Mouse (Mus musculus): ENCODE measurements around the gene Sez6l. TPM values are rescaled to one million over a fixed set of nuclear protein-coding genes. Genes with fewer than 3 reads are reported as not detected.

The Sez6l gene
- polyA plus RNA-seq, 1 experiment from 2014 or later = 0.63 TPM

GRCm38 (mm10) chr5:112575151-112575915 lies 1.7 kb downstream of the Sez6l start:
- WGBS = 9% methylated on average over 12 of the region's 12 CpGs
- H3K27me3 ChIP-seq (ENCODE audit: insufficient read depth, poor library complexity, severe bottlenecking) = peaks cover 95% of the 10 kb centered on the region

GRCm38 (mm10) chr5:112573916-112574315 lies 3.1 kb downstream of the Sez6l start:
- peaks cover 21% of the 10 kb centered on the region for H3K4me1 ChIP-seq
- no peaks in the 10 kb centered on the region for H3K9me3 ChIP-seq
- DNase-seq (ENCODE audit: low spot score) = no peak
- 17% methylated on average over 8 of the region's 8 CpGs for WGBS
- no peaks in the 10 kb centered on the region for H3K36me3 ChIP-seq
- H3K27ac ChIP-seq = no peak overlapping the region
- H3K27me3 ChIP-seq (ENCODE audit: insufficient read depth, poor library complexity, severe bottlenecking) = peaks cover 93% of the 10 kb centered on the region
- H3K4me3 ChIP-seq = no peak overlapping the region

More at GRCm38 (mm10) chr5:112575151-112575915, 1.7 kb downstream of the Sez6l start:
- DNase-seq (ENCODE audit: low spot score) = no peak
- no peak overlapping the region for H3K4me3 ChIP-seq
- no peaks in the 10 kb centered on the region for H3K9me3 ChIP-seq
- peaks cover 21% of the 10 kb centered on the region for H3K4me1 ChIP-seq
- H3K27ac ChIP-seq = no peak overlapping the region
- no peaks in the 10 kb centered on the region for H3K36me3 ChIP-seq

- peaks cover 90% of the 10 kb centered on the region for H3K27me3 ChIP-seq (ENCODE audit: insufficient read depth, poor library complexity, severe bottlenecking)
- no peak overlapping the region for H3K4me3 ChIP-seq
- H3K36me3 ChIP-seq = no peaks in the 10 kb centered on the region
- H3K27ac ChIP-seq = no peak overlapping the region
- WGBS = 52% methylated on average over 2 of the region's 2 CpGs
- no peaks in the 10 kb centered on the region for H3K9me3 ChIP-seq
- DNase-seq (ENCODE audit: low spot score) = no peak
- H3K4me1 ChIP-seq = peaks cover 13% of the 10 kb centered on the region
Measured at GRCm38 (mm10) chr5:112572217-112572616, 4.8 kb downstream of the Sez6l start.

- Histone ChIP-seq H3K4me1 (no peaks in the 10 kb centered on the region), H3K27ac (no peak overlapping the region), H3K36me3 (no peaks in the 10 kb centered on the region), H3K27me3 (ENCODE audit: insufficient read depth, poor library complexity, severe bottlenecking) (peaks cover 91% of the 10 kb centered on the region), H3K4me3 (no peak overlapping the region), H3K9me3 (no peaks in the 10 kb centered on the region)
- no peak for DNase-seq (ENCODE audit: low spot score)
- 66% methylated on average over 8 of the region's 8 CpGs for WGBS
Measured at GRCm38 (mm10) chr5:112565489-112565888, 11.5 kb downstream of the Sez6l start.

- DNase-seq (ENCODE audit: low spot score) = no peak
- Histone ChIP-seq H3K4me3 (no peak overlapping the region), H3K4me1 (no peaks in the 10 kb centered on the region), H3K27me3 (ENCODE audit: insufficient read depth, poor library complexity, severe bottlenecking) (peaks cover 94% of the 10 kb centered on the region), H3K9me3 (no peaks in the 10 kb centered on the region), H3K27ac (no peak overlapping the region), H3K36me3 (no peaks in the 10 kb centered on the region)
- 83% methylated on average over 17 of the region's 17 CpGs for WGBS
Measured at GRCm38 (mm10) chr5:112565083-112565482, 11.9 kb downstream of the Sez6l start.

GRCm38 (mm10) chr5:112560869-112561499 lies 16.0 kb downstream of the Sez6l start:
- WGBS = 69% methylated on average over 15 of the region's 15 CpGs
- Histone ChIP-seq H3K4me3 (no peak overlapping the region), H3K36me3 (no peaks in the 10 kb centered on the region), H3K27ac (no peak overlapping the region), H3K27me3 (ENCODE audit: insufficient read depth, poor library complexity, severe bottlenecking) (peaks cover 77% of the 10 kb centered on the region), H3K9me3 (no peaks in the 10 kb centered on the region), H3K4me1 (no peaks in the 10 kb centered on the region)
- no peak for DNase-seq (ENCODE audit: low spot score)

- Histone ChIP-seq H3K4me3 (no peak overlapping the region), H3K36me3 (no peaks in the 10 kb centered on the region), H3K27ac (no peak overlapping the region), H3K4me1 (no peaks in the 10 kb centered on the region), H3K27me3 (ENCODE audit: insufficient read depth, poor library complexity, severe bottlenecking) (peaks cover 77% of the 10 kb centered on the region), H3K9me3 (no peaks in the 10 kb centered on the region)
- no peak for DNase-seq (ENCODE audit: low spot score)
- 81% methylated on average over 16 of the region's 16 CpGs for WGBS
Measured at GRCm38 (mm10) chr5:112560139-112560538, 16.8 kb downstream of the Sez6l start.

- H3K4me3 ChIP-seq = no peak overlapping the region
- H3K36me3 ChIP-seq = no peaks in the 10 kb centered on the region
- H3K9me3 ChIP-seq = no peaks in the 10 kb centered on the region
- DNase-seq (ENCODE audit: low spot score) = no peak
- no peaks in the 10 kb centered on the region for H3K4me1 ChIP-seq
- 86% methylated on average over 4 of the region's 4 CpGs for WGBS
- H3K27ac ChIP-seq = no peak overlapping the region
- H3K27me3 ChIP-seq (ENCODE audit: insufficient read depth, poor library complexity, severe bottlenecking) = peaks cover 67% of the 10 kb centered on the region
Measured at GRCm38 (mm10) chr5:112557396-112557795, 19.6 kb downstream of the Sez6l start.

- no peak for DNase-seq (ENCODE audit: low spot score)
- WGBS = 73% methylated on average over 3 of the region's 3 CpGs
Measured at GRCm38 (mm10) chr5:112556640-112557039, 20.3 kb downstream of the Sez6l start.

GRCm38 (mm10) chr5:112554508-112554907 lies 22.5 kb downstream of the Sez6l start:
- Histone ChIP-seq H3K27ac (no peak overlapping the region), H3K27me3 (ENCODE audit: insufficient read depth, poor library complexity, severe bottlenecking) (peaks cover 61% of the 10 kb centered on the region; the same call in 1 of the 2 replicates), H3K9me3 (no peaks in the 10 kb centered on the region), H3K36me3 (no peaks in the 10 kb centered on the region), H3K4me1 (peaks cover 4% of the 10 kb centered on the region), H3K4me3 (no peak overlapping the region)
- DNase-seq (ENCODE audit: low spot score) = no peak
- WGBS = 64% methylated on average over 10 of the region's 10 CpGs

More at GRCm38 (mm10) chr5:112556640-112557039, 20.3 kb downstream of the Sez6l start:
- Histone ChIP-seq H3K27me3 (ENCODE audit: insufficient read depth, poor library complexity, severe bottlenecking) (peaks cover 67% of the 10 kb centered on the region), H3K9me3 (no peaks in the 10 kb centered on the region), H3K4me1 (no peaks in the 10 kb centered on the region), H3K27ac (no peak overlapping the region), H3K4me3 (no peak overlapping the region), H3K36me3 (no peaks in the 10 kb centered on the region)

GRCm38 (mm10) chr5:112552786-112553185 lies 24.2 kb downstream of the Sez6l start:
- Histone ChIP-seq H3K4me3 (no peak overlapping the region), H3K9me3 (no peaks in the 10 kb centered on the region), H3K36me3 (no peaks in the 10 kb centered on the region), H3K27ac (no peak overlapping the region), H3K27me3 (ENCODE audit: insufficient read depth, poor library complexity, severe bottlenecking) (peaks cover 65% of the 10 kb centered on the region; the same call in 1 of the 2 replicates), H3K4me1 (peaks cover 8% of the 10 kb centered on the region)
- 79% methylated on average over 15 of the region's 15 CpGs for WGBS
- no peak for DNase-seq (ENCODE audit: low spot score)

GRCm38 (mm10) chr5:112551975-112552728 lies 24.8 kb downstream of the Sez6l start:
- 62% methylated on average over 17 of the region's 17 CpGs for WGBS
- no peaks in the 10 kb centered on the region for H3K9me3 ChIP-seq
- H3K4me3 ChIP-seq = no peak overlapping the region
- DNase-seq (ENCODE audit: low spot score) = no peak
- H3K27ac ChIP-seq = no peak overlapping the region
- peaks cover 69% of the 10 kb centered on the region; the same call in 1 of the 2 replicates for H3K27me3 ChIP-seq (ENCODE audit: insufficient read depth, poor library complexity, severe bottlenecking)
- peaks cover 8% of the 10 kb centered on the region for H3K4me1 ChIP-seq
- no peaks in the 10 kb centered on the region for H3K36me3 ChIP-seq
